Mouse (Mus musculus) myocyte (in vitro differentiated cells): ENCODE results near the gene Nexn. TPM values are rescaled to one million over a fixed set of nuclear protein-coding genes. Genes with fewer than 3 reads are reported as not detected.

Experiments used
- H3K27me3 ChIP-seq: one replicate; pipeline ENCODE4 v1.6.1; 2011; ENCODE audit not compliant: control insufficient read depth, insufficient read depth, insufficient read length
- H3K36me3 ChIP-seq: one replicate; pipeline ENCODE4 v1.6.1; 2011; ENCODE audit not compliant: control insufficient read depth, insufficient read depth
- H3K4me2 ChIP-seq: one replicate; pipeline ENCODE4 v1.6.1; 2011; ENCODE audit warnings: low read depth, control low read depth
- H3K4me3 ChIP-seq: one replicate; pipeline ENCODE4 v1.5.1; 2011; ENCODE audit warnings: mild to moderate bottlenecking, control low read depth, moderate library complexity
- H3K79me2 ChIP-seq: one replicate; pipeline ENCODE4 v1.6.1; 2011; ENCODE audit not compliant: control insufficient read depth, insufficient read depth
- H3ac ChIP-seq: one replicate; pipeline ENCODE4 v1.6.1; 2011; ENCODE audit not compliant: control insufficient read depth, insufficient read length
- E2F4 ChIP-seq: IDR thresholded peaks from one replicate; pipeline ENCODE4 v1.6.1; 2011; ENCODE audit warnings: mild to moderate bottlenecking, control low read depth, moderate library complexity; ENCODE audit not compliant: insufficient read depth
- MAX ChIP-seq: IDR thresholded peaks from one replicate; pipeline ENCODE4 v1.6.1; 2011; ENCODE audit warnings: low read depth, mild to moderate bottlenecking, control low read depth
- MYOD1 ChIP-seq, 3 experiments: IDR thresholded peaks; one replicate each; pipeline ENCODE4 v1.6.1; 2011; ENCODE audit warnings: control low read depth in 2 of 3, low read depth in 2 of 3, mild to moderate bottlenecking in 2 of 3, moderate library complexity in 1 of 3; ENCODE audit not compliant: insufficient read length in 2 of 3, control insufficient read depth in 1 of 3
- MYOG ChIP-seq, 3 experiments: IDR thresholded peaks; one replicate each; pipeline ENCODE4 v1.6.1; 2011; ENCODE audit warnings: control low read depth in 2 of 3, low read depth in 2 of 3, mild to moderate bottlenecking in 2 of 3; ENCODE audit not compliant: insufficient read length in 2 of 3, control insufficient read depth in 1 of 3, insufficient read depth in 1 of 3
- POLR2A ChIP-seq: IDR thresholded peaks from one replicate; pipeline ENCODE4 v1.6.1; 2011; ENCODE audit warnings: low read depth, mild to moderate bottlenecking, control low read depth, moderate library complexity; ENCODE audit not compliant: insufficient read length
- POLR2AphosphoS2 ChIP-seq: IDR thresholded peaks from one replicate; pipeline ENCODE4 v1.6.1; 2011; ENCODE audit warnings: low read depth, control low read depth; ENCODE audit not compliant: insufficient read length
- REST ChIP-seq: IDR thresholded peaks from one replicate; pipeline ENCODE4 v1.6.1; 2011; ENCODE audit warnings: mild to moderate bottlenecking, control low read depth, moderate library complexity; ENCODE audit not compliant: insufficient read depth, insufficient read length
- SRF ChIP-seq: IDR thresholded peaks from one replicate; pipeline ENCODE4 v1.6.1; 2011; ENCODE audit warnings: low read depth; ENCODE audit not compliant: control insufficient read depth, insufficient read length
- TCF3 ChIP-seq: IDR thresholded peaks from one replicate; pipeline ENCODE4 v1.6.1; 2011; ENCODE audit warnings: low read depth, control low read depth; ENCODE audit not compliant: insufficient read length
- USF1 ChIP-seq: IDR thresholded peaks from one replicate; pipeline ENCODE4 v1.6.1; 2011; ENCODE audit warnings: low read depth, mild to moderate bottlenecking, control low read depth, moderate library complexity
- polyA plus RNA-seq: library from polyadenylated mRNA; unstranded; fragments of >200 nt; fragmentation: generic; extraction: Trizol; gene quantifications from one replicate; pipeline ENCODE4 v1.2.1, GENCODE M21; 2012; ENCODE audit warnings: missing spikeins

Nexn gene
- polyA plus RNA-seq, 1 experiment, result 24.9 TPM

DNA sequence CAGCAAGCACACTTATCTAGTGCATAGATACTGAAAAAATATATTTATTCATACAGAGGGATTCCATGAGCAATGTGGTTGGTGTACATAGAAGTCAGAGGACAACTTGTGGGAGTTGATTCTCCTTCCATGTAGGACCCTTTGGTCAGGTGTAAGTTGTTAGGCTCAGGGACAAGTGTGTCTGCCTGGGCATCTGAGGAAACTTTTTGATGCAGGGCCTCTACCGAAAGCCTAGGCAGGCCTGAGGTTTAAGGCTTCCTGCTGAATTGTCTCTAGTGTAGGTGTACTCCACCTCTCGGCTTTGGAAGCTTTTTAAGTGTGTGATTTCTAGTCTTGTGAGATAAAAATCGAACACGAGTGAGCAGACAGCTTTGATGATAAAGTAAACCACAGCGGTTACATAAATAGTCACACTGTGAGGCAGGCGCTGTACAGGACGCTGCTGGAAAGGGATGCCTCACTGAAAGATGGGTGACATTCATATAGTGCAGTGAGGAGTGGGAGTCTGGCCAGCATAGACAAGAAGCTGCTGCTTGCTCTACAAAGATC is 54.3 kb downstream of the Nexn start:
- H3K27me3 ChIP-seq, result no peaks in the 10 kb centered on the region
- TF ChIP-seq SRF (no peak), POLR2A (no peak), MAX (no peak)
- H3K36me3 ChIP-seq, result peaks cover 15% of the 10 kb centered on the region
- no peak overlapping the region for H3ac ChIP-seq
- peak overlapping the region; percentile 64 for H3K4me3 ChIP-seq
- H3K4me2 ChIP-seq, result peak overlapping the region; percentile 86
- peaks cover 77% of the 10 kb centered on the region for H3K79me2 ChIP-seq

GRCm38 (mm10) chr3:152210728-152211391 is 55.3 kb downstream of the Nexn start:
- TF ChIP-seq POLR2AphosphoS2 (peak; percentile 46), MYOG (IDR thresholded peaks at IDR 0.05; ENCODE audit: control insufficient read depth in 1 of 3, insufficient read depth in 1 of 3, insufficient read length in 2 of 3, low read depth in 2 of 3) (peak in 1 of 3 experiments; percentile 3), TCF3 (no peak), MYOD1 (IDR thresholded peaks at IDR 0.05; ENCODE audit: control insufficient read depth in 1 of 3, insufficient read length in 2 of 3, low read depth in 2 of 3) (peak in 1 of 3 experiments; percentile 3), POLR2A (peak; percentile 35)
- H3ac ChIP-seq, result peak overlapping the region; percentile 97

DNA sequence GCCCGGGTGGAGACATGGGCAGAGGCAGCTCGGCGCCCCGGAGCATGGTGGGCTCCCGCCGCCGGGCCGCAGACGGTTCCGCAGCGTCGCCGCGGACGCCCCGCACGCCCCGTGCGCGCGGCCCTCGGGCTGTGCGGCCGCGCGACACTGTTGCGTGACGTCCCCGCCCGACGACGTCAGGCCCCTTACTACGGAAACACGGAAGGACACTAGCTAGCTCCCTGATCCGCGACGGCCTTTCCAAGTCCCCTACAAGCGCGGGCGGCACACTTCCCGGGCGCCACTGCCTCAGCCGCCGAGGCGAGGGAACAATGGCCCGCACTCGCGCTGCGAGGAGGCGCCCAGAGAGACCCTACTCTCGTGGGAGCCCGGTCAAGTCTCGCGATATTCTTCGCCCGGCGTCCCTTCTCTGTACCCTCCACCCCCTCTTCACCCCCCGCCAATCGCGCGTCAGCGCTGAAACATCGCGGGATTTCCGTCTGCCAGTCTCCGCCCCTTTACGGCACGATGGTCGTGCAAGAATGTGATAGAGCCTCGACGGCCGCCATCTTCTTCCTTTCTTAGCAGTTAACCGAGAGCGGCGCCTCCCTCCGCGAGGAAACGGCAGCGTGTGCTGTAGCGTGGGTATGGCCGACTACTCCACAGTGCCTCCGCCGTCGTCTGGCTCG is 56.0 kb downstream of the Nexn start, which contains the start of the genes Dnajb4 and Fubp1:
TSS of gene Dnajb4 (minus strand) at position 336 of the 668 bp plus-strand sequence.
TSS of gene Fubp1 (plus strand) at position 456 of the 668 bp plus-strand sequence.
- Histone ChIP-seq H3K36me3 (peaks cover 5% of the 10 kb centered on the region), H3K27me3 (no peaks in the 10 kb centered on the region), H3K4me2 (peak within 1 kb of the TSS; percentile 86), H3K79me2 (peaks cover 60% of the 10 kb centered on the region), H3ac (peak within 1 kb of the TSS; percentile 97), H3K4me3 (peak within 1 kb of the TSS; percentile 64)
- TF ChIP-seq REST (peak; percentile 29), SRF (no peak), MAX (no peak), POLR2A (peak; percentile 98), USF1 (no peak), POLR2AphosphoS2 (peak; percentile 93), MYOD1 (IDR thresholded peaks at IDR 0.05; ENCODE audit: control insufficient read depth in 1 of 3, insufficient read length in 2 of 3, low read depth in 2 of 3) (peak in 1 of 3 experiments; percentile 29)

More at GRCm38 (mm10) chr3:152210728-152211391, 55.3 kb downstream of the Nexn start:
- Histone ChIP-seq H3K4me2 (peak overlapping the region; percentile 86), H3K27me3 (no peaks in the 10 kb centered on the region), H3K36me3 (peaks cover 9% of the 10 kb centered on the region), H3K4me3 (peak overlapping the region; percentile 64), H3K79me2 (peaks cover 67% of the 10 kb centered on the region)

- Histone ChIP-seq H3K79me2 (peaks cover 53% of the 10 kb centered on the region), H3K4me2 (peak overlapping the region; percentile 74), H3K36me3 (peaks cover 5% of the 10 kb centered on the region), H3K4me3 (peak overlapping the region; percentile 64), H3K27me3 (no peaks in the 10 kb centered on the region), H3ac (peak overlapping the region; percentile 97)
- TF ChIP-seq MYOG (IDR thresholded peaks at IDR 0.05; ENCODE audit: control insufficient read depth in 1 of 3, insufficient read depth in 1 of 3, insufficient read length in 2 of 3, low read depth in 2 of 3), result no peak
- TF ChIP-seq MAX, result no peak
- TF ChIP-seq USF1, result peak; percentile 14
- TF ChIP-seq MYOD1 (IDR thresholded peaks at IDR 0.05; ENCODE audit: control insufficient read depth in 1 of 3, insufficient read length in 2 of 3, low read depth in 2 of 3), result no peak
- peak; percentile 68 for TF ChIP-seq POLR2AphosphoS2
Observed at GRCm38 (mm10) chr3:152209177-152209966, 56.8 kb downstream of the Nexn start.

GRCm38 (mm10) chr3:152208096-152208885 is 57.9 kb downstream of the Nexn start:
- H3K27me3 ChIP-seq, result no peaks in the 10 kb centered on the region
- peak overlapping the region; percentile 64 for H3K4me3 ChIP-seq
- H3K4me2 ChIP-seq, result peak overlapping the region; percentile 74
- H3K36me3 ChIP-seq, result peaks cover 5% of the 10 kb centered on the region
- TF ChIP-seq TCF3, result no peak
- no peak for TF ChIP-seq MYOD1 (IDR thresholded peaks at IDR 0.05; ENCODE audit: control insufficient read depth in 1 of 3, insufficient read length in 2 of 3, low read depth in 2 of 3)
- no peak for TF ChIP-seq E2F4
- peaks cover 42% of the 10 kb centered on the region for H3K79me2 ChIP-seq
- H3ac ChIP-seq, result no peak overlapping the region
